Mouse (Mus musculus) bone marrow, adult 2 months (tissue): ENCODE measurements around the gene Trim46. TPM values are rescaled to one million over a fixed set of nuclear protein-coding genes. Genes with fewer than 3 reads are reported as not detected.

ENCODE experiments used
- H3K27ac ChIP-seq: fragments of 200-500 bp; 2 replicates; pipeline ENCODE4 v1.5.1; 2012; ENCODE audit warnings: low read depth, mild to moderate bottlenecking, control low read depth, inconsistent platforms, low read length; ENCODE audit not compliant: control insufficient read depth, poor library complexity, insufficient read depth
- H3K4me1 ChIP-seq: fragments of 200-500 bp; 2 replicates; pipeline ENCODE4 v1.6.1; 2011; ENCODE audit warnings: low read length; ENCODE audit not compliant: control insufficient read depth, insufficient read depth
- H3K4me3 ChIP-seq: fragments of 200-500 bp; replicated peaks from 2 replicates; pipeline ENCODE3; 2011; ENCODE audit warnings: mild to moderate bottlenecking, low read depth, low read length, control low read depth; ENCODE audit not compliant: control insufficient read depth
- CTCF ChIP-seq: fragments of 200-500 bp; IDR thresholded peaks from 2 replicates; pipeline ENCODE4 v1.5.1; 2011; ENCODE audit warnings: low read length, control low read depth; ENCODE audit not compliant: control insufficient read depth, insufficient read depth
- POLR2A ChIP-seq: fragments of 200-500 bp; IDR thresholded peaks from 2 replicates; pipeline ENCODE4 v1.6.1; 2011; ENCODE audit warnings: low read depth, mild to moderate bottlenecking, control low read depth, low read length, borderline replicate concordance; ENCODE audit not compliant: control insufficient read depth
- WGBS: fragments of 180-500 bp; shearing (Covaris S2); methylation state at CpG from one replicate; pipeline ENCODE4 v1.1.7; 2018; 5-methylcytosine and 5-hydroxymethylcytosine counted together
- polyA plus RNA-seq: library from polyadenylated mRNA; stranded (reverse); fragments of >200 nt; gene quantifications from 2 replicates; pipeline ENCODE4 v1.2.4, GENCODE M21; 2011; ENCODE audit warnings: low replicate concordance; ENCODE audit not compliant: missing spikeins, insufficient read depth, insufficient read length

Gene Trim46
- polyA plus RNA-seq, 1 experiment, result 1.6 TPM

DNA sequence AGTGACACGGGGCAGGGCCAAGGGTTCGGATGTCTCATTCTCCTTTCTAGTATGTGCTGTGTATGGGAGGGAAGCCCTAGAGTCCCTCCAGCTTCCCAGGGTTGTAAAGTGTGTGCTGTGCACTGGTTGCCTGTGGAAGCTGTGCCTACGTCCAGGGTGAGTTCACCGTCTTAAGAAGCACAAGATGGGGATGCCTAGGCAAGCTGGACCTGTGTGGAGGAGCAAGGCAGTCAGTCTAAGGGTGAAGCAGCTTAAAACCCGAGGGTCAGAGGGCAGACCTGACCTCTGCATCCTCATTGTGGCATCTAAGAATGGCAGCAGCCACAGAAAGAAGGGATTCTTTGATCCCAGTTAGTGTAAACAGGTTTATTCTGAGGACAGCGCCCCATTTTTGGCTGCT, 37.4 kb downstream of the Trim46 start:
- TF ChIP-seq POLR2A (no peak), CTCF (no peak)
- no peak overlapping the region for H3K4me3 ChIP-seq
- 84% methylated on average over 6 of the region's 6 CpGs for WGBS
- H3K4me1 ChIP-seq, result no peaks in the 10 kb centered on the region
- H3K27ac ChIP-seq, result no peak overlapping the region

DNA sequence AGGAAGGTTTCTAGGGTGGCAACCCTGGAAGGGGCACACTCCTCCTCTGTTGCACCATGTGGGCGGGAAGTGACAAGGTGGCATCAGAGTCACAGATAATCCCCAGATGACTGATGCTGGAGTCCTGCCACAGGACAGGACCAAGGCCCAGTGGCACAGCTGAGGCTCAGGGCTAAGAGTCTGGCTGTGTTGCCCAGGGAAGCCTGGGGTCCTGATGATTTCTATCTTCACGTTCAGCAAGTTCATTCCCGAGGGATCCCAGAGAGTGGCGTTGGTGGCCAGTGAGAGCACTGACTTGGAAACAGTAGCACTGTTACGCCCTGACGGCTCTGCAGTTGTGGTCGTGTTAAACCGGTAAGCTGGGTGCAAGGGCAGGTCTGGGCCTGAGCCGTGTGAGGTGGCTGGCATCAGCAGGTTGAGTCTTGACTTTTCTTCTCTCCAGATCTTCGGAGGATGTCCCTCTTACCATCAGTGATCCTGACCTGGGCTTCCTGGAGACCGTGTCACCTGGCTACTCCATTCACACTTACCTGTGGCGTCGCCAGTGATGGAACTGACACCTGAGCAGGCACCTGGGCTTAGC, 37.9 kb downstream of the Trim46 start:
- no peak overlapping the region for H3K4me3 ChIP-seq
- TF ChIP-seq POLR2A (no peak), CTCF (no peak)
- H3K27ac ChIP-seq, result no peak overlapping the region
- H3K4me1 ChIP-seq, result peaks cover 3% of the 10 kb centered on the region
- 82% methylated on average over 13 of the region's 13 CpGs for WGBS

DNA sequence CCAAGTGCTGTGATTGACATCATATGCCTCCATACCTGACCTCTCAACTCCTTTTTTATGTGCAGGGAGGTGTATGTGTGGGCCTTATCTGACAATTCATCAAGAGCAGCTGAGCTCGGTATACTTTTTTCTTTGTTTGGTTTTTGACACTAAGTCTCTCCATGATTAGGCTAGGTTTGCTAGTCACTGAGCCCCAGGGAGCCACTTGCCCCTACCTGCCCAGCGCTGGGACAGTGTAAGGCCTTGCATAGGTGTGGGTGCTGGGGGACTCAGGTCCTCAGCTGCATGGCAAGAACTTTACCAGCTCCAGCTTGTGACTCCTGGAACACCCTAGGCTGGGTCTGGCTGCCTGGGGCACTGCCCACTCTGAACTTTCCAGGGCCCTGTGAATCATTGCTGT, 39.4 kb downstream of the Trim46 start:
- no peak overlapping the region for H3K27ac ChIP-seq
- no peak overlapping the region for H3K4me3 ChIP-seq
- 75% methylated on average over 2 of the region's 2 CpGs for WGBS
- TF ChIP-seq CTCF, result no peak
- TF ChIP-seq POLR2A, result no peak
- H3K4me1 ChIP-seq, result peaks cover 3% of the 10 kb centered on the region

DNA sequence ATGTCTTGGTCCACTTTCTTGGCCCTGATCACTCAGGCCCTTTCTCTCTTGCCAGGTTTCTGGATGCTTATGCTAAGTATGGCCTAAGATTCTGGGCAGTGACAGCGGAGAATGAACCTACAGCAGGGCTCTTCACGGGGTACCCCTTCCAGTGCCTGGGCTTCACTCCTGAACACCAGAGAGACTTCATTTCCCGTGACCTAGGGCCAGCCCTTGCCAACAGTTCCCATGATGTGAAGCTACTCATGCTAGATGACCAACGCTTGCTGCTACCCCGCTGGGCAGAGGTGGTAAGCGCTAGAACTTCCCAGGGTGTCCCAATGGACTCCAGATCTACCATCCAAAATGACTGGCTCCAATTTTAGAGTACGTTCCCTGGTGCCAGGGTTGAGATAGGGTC, 40.0 kb downstream of the Trim46 start:
- Histone ChIP-seq H3K4me3 (no peak overlapping the region), H3K4me1 (peaks cover 3% of the 10 kb centered on the region), H3K27ac (no peak overlapping the region)
- TF ChIP-seq CTCF (no peak), POLR2A (no peak)
- 91% methylated on average over 7 of the region's 7 CpGs for WGBS

DNA sequence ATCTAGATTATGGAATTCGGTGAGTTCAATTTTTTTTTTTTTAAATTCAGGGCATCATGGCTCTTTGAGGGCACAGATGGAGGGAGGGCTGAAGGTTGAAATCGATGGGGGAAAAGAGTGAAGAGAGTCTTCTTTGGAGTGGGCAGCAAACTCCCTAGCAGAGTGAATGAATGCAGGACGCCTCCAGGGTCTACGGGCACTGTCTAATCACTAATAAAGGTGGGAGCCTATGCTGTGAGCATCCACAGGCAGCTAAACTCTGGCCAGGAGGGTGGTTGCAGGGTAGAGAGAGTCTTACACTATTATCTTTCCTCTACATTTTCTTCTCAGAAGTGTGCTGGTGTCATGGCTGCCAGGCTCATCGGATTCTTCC, 43.0 kb downstream of the Trim46 start:
- WGBS, result 29% methylated on average over 5 of the region's 5 CpGs
- peaks cover 3% of the 10 kb centered on the region for H3K4me1 ChIP-seq
- H3K4me3 ChIP-seq, result peak overlapping the region; percentile 88
- H3K27ac ChIP-seq, result no peak overlapping the region
- TF ChIP-seq CTCF (no peak), POLR2A (no peak)

DNA sequence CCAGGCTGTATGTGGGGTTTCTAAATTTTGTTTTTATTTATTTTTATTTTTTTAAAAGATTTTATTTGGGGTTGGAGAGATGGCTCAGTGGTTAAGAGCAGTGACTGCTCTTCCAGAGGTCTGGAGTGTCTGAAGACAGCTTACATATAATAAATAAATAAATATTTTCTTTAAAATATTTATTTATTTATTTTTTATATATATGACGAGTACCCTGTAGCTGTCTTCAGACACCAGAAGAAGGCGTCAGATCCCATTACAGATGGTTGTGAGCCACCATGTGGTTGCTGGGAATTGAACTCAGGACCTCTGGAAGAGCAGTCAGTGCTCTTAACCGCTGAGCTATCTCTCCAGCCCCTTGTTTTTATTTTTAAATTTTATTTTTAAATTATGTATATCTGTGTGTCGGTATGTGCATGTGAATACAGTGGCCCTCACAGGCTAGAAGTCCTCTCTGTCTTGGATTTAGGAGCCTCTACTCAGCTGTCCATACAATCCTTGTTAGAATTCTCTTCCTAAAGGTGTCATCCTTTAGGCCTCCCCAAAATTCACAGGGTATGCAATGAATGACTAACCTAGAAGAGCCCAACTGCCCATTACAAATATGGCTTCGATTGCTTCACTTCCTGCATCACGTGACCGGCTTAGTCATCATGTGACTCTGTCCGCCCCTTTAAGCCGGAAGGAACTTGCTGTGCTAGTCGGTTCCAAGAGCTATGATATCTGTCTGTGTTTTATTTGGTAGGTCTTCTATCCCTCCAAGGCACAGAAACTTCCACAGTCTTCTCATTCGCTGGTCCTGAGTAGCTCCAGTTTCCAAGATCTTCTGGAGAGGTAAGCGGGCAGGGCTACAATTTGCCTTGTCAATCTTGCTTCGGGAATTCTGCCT, 43.6 kb downstream of the Trim46 start, which contains the start of gene Gba:
Gba (plus strand) TSS at position 676 of the 889 bp plus-strand sequence.
- 22% methylated on average over 13 of the region's 13 CpGs for WGBS
- H3K4me3 ChIP-seq, result peak within 1 kb of the TSS; percentile 88
- H3K4me1 ChIP-seq, result peaks cover 3% of the 10 kb centered on the region
- H3K27ac ChIP-seq, result no peak within 1 kb of the TSS
- no peak for TF ChIP-seq CTCF
- no peak for TF ChIP-seq POLR2A

DNA sequence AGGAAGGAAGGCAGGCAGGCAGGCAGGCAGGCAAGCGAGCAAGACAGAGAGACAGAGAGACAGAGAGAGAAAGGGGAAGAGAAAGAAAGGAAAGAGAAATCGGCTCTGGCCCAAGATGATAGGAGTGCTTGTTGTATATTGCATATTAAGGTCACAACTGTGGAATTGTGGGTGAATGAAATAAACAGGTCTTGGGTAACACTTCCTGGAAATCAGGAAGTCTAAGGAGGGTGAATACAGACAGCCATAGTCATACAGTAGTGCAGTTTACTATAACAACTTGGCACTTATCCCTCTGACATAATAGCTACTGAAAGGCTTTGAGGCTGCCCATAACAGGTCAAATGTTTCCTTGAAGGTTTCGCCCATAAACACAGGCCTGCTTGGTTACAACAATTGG, 46.3 kb downstream of the Trim46 start:
- no peak overlapping the region for H3K27ac ChIP-seq

DNA sequence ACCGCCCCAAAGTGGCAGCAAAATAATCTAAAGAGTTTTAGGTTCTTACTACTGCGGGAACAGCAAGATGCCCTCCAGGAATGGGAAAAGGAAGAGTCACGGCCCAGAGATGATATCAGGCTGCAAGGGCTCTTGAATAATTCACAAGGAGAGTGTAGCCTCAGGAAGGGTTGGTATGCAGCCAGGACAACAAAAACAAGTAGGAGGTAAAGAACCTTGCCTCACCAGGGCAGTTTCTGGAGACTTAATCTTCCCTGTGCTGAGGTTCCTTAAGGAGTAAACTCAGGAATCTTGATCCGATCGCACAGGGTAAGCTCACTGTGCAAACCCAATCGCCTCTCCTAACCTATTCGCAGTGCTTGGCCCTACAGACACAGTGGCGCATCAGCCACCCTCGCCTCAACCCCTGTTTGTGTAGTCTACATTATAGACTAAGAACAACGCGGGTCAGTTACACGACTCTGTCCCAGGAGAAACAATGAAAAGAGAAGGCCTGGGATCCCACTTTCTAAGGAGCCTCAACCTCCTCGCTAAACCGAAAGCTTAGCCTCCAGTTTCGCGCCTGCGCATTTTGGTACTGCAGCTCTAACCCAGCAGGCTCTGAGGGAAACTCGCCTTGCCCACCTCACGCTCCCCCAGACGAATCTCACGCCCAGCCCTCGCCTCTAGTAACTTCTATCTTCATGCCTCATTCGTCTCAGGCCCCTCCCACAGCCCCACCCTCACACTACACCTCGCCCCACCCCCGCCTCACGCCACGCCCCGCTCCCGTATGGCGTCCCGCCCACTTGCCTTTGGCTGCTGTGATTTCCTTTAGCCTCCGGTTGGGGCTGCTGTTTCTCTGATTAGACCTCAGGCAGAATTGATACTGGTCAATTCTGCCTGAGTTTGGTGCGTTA, 49.9 kb downstream of the Trim46 start:
- peak overlapping the region; percentile 42 for H3K27ac ChIP-seq
- 5% methylated on average over 33 of the region's 33 CpGs for WGBS

More for the DNA sequence above, 46.3 kb downstream of the Trim46 start:
- H3K4me3 ChIP-seq, result no peak overlapping the region
- H3K4me1 ChIP-seq, result peaks cover 3% of the 10 kb centered on the region
- WGBS, result 33% methylated on average over 3 of the region's 3 CpGs
- TF ChIP-seq CTCF, result no peak
- TF ChIP-seq POLR2A, result no peak

More for the DNA sequence above, 49.9 kb downstream of the Trim46 start:
- peak overlapping the region; percentile 68 for H3K4me3 ChIP-seq
- no peaks in the 10 kb centered on the region; the same call in 1 of the 2 replicates for H3K4me1 ChIP-seq
- TF ChIP-seq POLR2A (peak; percentile 75; the same call in 1 of the 2 replicates), CTCF (peak; percentile 5; the same call in 1 of the 2 replicates)
